Mouse (Mus musculus) liver, adult 2 months (tissue): ENCODE data around the gene Dnaja1. TPM values are rescaled to one million over a fixed set of nuclear protein-coding genes. Genes with fewer than 3 reads are reported as not detected.

Source experiments
- DNase-seq: peaks from one replicate; pipeline ENCODE4 v3.0.0-alpha.2; 2011; ENCODE audit warnings: low read depth, low spot score; ENCODE audit errors: extremely low read depth
- H3K27ac ChIP-seq: fragments of 200-500 bp; replicated peaks from 2 replicates; pipeline ENCODE4 v1.5.1; 2012; ENCODE audit warnings: low read depth, mild to moderate bottlenecking, control low read depth, inconsistent platforms, low read length; ENCODE audit not compliant: insufficient read depth
- H3K27me3 ChIP-seq: fragments of 200-500 bp; 2 replicates; pipeline ENCODE4 v1.6.1; 2012; ENCODE audit warnings: mild to moderate bottlenecking, moderate library complexity, low read length, inconsistent platforms; ENCODE audit not compliant: control insufficient read depth, insufficient read depth
- H3K36me3 ChIP-seq: fragments of 200-500 bp; 2 replicates; pipeline ENCODE4 v1.6.1; 2012; ENCODE audit warnings: low read length, inconsistent platforms; ENCODE audit not compliant: control insufficient read depth, insufficient read depth
- H3K4me1 ChIP-seq: fragments of 200-500 bp; 2 replicates; pipeline ENCODE4 v1.6.1; 2011; ENCODE audit warnings: low read length; ENCODE audit not compliant: control insufficient read depth, insufficient read depth
- H3K4me3 ChIP-seq: fragments of 200-500 bp; 2 replicates; pipeline ENCODE4 v1.5.1; 2011; ENCODE audit warnings: low read depth, mild to moderate bottlenecking, control low read depth, low read length, moderate library complexity; ENCODE audit not compliant: insufficient read depth
- H3K79me2 ChIP-seq: fragments of 200-500 bp; 2 replicates; pipeline ENCODE4 v1.6.1; 2012; ENCODE audit warnings: inconsistent platforms, mild to moderate bottlenecking, low read length, moderate library complexity; ENCODE audit not compliant: control insufficient read depth, insufficient read depth
- H3K9ac ChIP-seq: fragments of 200-500 bp; 2 replicates; pipeline ENCODE4 v1.6.1; 2012; ENCODE audit warnings: low read depth, mild to moderate bottlenecking, control low read depth, inconsistent platforms, low read length
- CTCF ChIP-seq: fragments of 200-500 bp; IDR thresholded peaks from 2 replicates; pipeline ENCODE4 v1.5.1; 2011; ENCODE audit warnings: low read depth, low read length, control low read depth
- POLR2A ChIP-seq: fragments of 200-500 bp; IDR thresholded peaks from 2 replicates; pipeline ENCODE4 v1.6.1; 2011; ENCODE audit warnings: low read length, control low read depth; ENCODE audit not compliant: insufficient read depth; ENCODE audit errors: extremely low read depth
- WGBS: fragments of 180-500 bp; shearing (Covaris S2); methylation state at CpG from one replicate; pipeline ENCODE4 v1.1.7; 2018; 5-methylcytosine and 5-hydroxymethylcytosine counted together
- polyA plus RNA-seq: library from polyadenylated mRNA; depleted of rRNA; stranded (reverse); fragments of >200 nt; gene quantifications from 2 replicates; pipeline ENCODE4 v1.2.3, GENCODE M21; 2012
- total RNA-seq: library from RNA; depleted of rRNA; stranded (reverse); fragments of >200 nt; gene quantifications from 2 replicates; pipeline ENCODE4 v1.2.3, GENCODE M21; 2014

Gene Dnaja1
- total and polyA plus RNA-seq, 2 experiments: 9.1 to 135 TPM

- H3K4me1 ChIP-seq: no peaks in the 10 kb centered on the region
- no peak overlapping the region for H3K9ac ChIP-seq
- H3K36me3 ChIP-seq: no peaks in the 10 kb centered on the region
- H3K27me3 ChIP-seq: no peaks in the 10 kb centered on the region
- peak; percentile 50 for DNase-seq
- WGBS: 76% methylated on average over 6 of the region's 6 CpGs
- H3K27ac ChIP-seq: no peak overlapping the region
- TF ChIP-seq POLR2A (no peak), CTCF (peak; percentile 42; the same call in 1 of the 2 replicates)
- no peak overlapping the region for H3K4me3 ChIP-seq
- no peaks in the 10 kb centered on the region for H3K79me2 ChIP-seq
These were observed 56.7 kb downstream of the Dnaja1 start for GRCm38 (mm10) chr4:40778656-40779055.

GRCm38 (mm10) chr4:40781143-40781542 lies 59.2 kb downstream of the Dnaja1 start:
- no peak overlapping the region for H3K9ac ChIP-seq
- peak overlapping the region; percentile 24; the same call in 1 of the 2 replicates for H3K27ac ChIP-seq
- 51% methylated on average over 3 of the region's 3 CpGs for WGBS

GRCm38 (mm10) chr4:40781797-40782495 lies 60.0 kb downstream of the Dnaja1 start:
- Histone ChIP-seq H3K36me3 (no peaks in the 10 kb centered on the region), H3K9ac (no peak overlapping the region), H3K27me3 (no peaks in the 10 kb centered on the region), H3K4me3 (no peak overlapping the region), H3K27ac (peak overlapping the region; percentile 24; the same call in 1 of the 2 replicates), H3K79me2 (no peaks in the 10 kb centered on the region), H3K4me1 (no peaks in the 10 kb centered on the region)
- WGBS: 66% methylated on average over 8 of the region's 8 CpGs
- TF ChIP-seq POLR2A: no peak
- no peak for TF ChIP-seq CTCF
- no peak for DNase-seq

More at GRCm38 (mm10) chr4:40781143-40781542, 59.2 kb downstream of the Dnaja1 start:
- Histone ChIP-seq H3K4me3 (no peak overlapping the region), H3K27me3 (no peaks in the 10 kb centered on the region), H3K79me2 (no peaks in the 10 kb centered on the region), H3K36me3 (no peaks in the 10 kb centered on the region), H3K4me1 (no peaks in the 10 kb centered on the region)
- DNase-seq: no peak
- TF ChIP-seq CTCF (no peak), POLR2A (no peak)

- TF ChIP-seq POLR2A: no peak
- no peak for TF ChIP-seq CTCF
- H3K27ac ChIP-seq: no peak overlapping the region
- WGBS: 94% methylated on average over 4 of the region's 4 CpGs
These were observed 61.1 kb downstream of the Dnaja1 start for GRCm38 (mm10) chr4:40783049-40783448.

GRCm38 (mm10) chr4:40784556-40785169 lies 62.7 kb downstream of the Dnaja1 start:
- Histone ChIP-seq H3K9ac (no peak overlapping the region), H3K27me3 (no peaks in the 10 kb centered on the region), H3K4me1 (no peaks in the 10 kb centered on the region), H3K4me3 (no peak overlapping the region), H3K36me3 (no peaks in the 10 kb centered on the region), H3K27ac (no peak overlapping the region), H3K79me2 (no peaks in the 10 kb centered on the region)
- DNase-seq: peak; percentile 47
- WGBS: 56% methylated on average over 10 of the region's 10 CpGs
- TF ChIP-seq CTCF (no peak), POLR2A (no peak)

More at GRCm38 (mm10) chr4:40783049-40783448, 61.1 kb downstream of the Dnaja1 start:
- Histone ChIP-seq H3K4me3 (no peak overlapping the region), H3K79me2 (no peaks in the 10 kb centered on the region), H3K36me3 (no peaks in the 10 kb centered on the region), H3K27me3 (no peaks in the 10 kb centered on the region), H3K9ac (no peak overlapping the region), H3K4me1 (no peaks in the 10 kb centered on the region)
- no peak for DNase-seq
